Mouse (Mus musculus): ENCODE data around the gene Gpatch4.

DNA sequence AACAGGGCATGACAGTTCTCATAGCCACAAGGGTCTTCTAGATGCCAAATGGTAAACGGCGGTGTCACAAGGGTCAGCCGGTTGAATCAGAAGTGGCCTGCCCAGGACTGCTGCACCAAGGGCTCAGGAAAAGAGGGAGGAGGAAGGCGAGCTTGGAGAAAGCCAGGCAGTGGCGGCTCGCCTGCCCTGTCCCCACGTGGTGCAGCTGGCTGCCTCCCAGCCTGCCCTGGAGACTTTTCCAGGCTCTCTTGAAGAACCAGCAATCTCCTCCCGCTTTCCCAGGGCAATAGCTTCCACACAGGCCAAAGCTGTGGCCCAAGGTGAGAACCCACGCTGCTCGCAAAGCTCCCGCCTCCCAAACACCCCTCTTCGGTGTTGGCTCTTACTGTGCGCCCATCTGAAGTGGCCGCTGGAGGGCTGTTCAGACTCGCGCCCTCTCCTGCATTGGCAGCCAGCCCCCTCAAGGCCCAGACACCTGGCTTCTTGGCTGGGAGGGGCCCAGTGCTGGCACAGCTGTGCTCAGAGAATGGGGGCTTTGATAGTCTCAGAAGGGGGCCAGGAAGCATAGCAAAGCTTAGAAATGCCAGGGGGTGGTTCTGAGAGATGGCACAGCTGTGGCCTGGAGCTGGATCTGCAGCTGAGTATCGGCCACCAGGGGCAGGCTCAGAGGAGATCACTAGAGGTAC lies 40.5 kb upstream of the Gpatch4 start:
- TF ChIP-seq CTCF (IDR thresholded peaks at IDR 0.05; ENCODE audit: low read depth, low read length) (peak; percentile 10), POLR2A (IDR thresholded peaks at IDR 0.05; ENCODE audit: insufficient read depth, low read length) (no peak)

Measured in ES-Bruce4 (cell line).